Mouse (Mus musculus) CH12.LX (cell line): ENCODE measurements around the gene Gas7. TPM values are rescaled to one million over a fixed set of nuclear protein-coding genes. Genes with fewer than 3 reads are reported as not detected.

Experiments
- DNase-seq: peaks from one replicate; pipeline ENCODE4 v3.0.0-alpha.2; 2013; ENCODE audit errors: extremely low read depth
- H3K27ac ChIP-seq: 2 replicates; pipeline ENCODE4 v1.5.1; 2012; ENCODE audit warnings: low read depth, mild to moderate bottlenecking, control low read depth, moderate library complexity; ENCODE audit not compliant: insufficient read depth
- H3K27me3 ChIP-seq: replicated peaks from 2 replicates; pipeline ENCODE3; 2012; ENCODE audit warnings: inconsistent platforms
- H3K36me3 ChIP-seq, 2 experiments: replicated peaks in 1 of 2; 2 replicates each; pipeline versions ENCODE3 to v1.6.1; 2012; ENCODE audit warnings: inconsistent platforms in 1 of 2, low read length in 1 of 2, mild to moderate bottlenecking in 1 of 2, mixed read lengths in 1 of 2, moderate library complexity in 1 of 2; ENCODE audit not compliant: control insufficient read depth in 1 of 2, insufficient read depth in 1 of 2
- H3K4me1 ChIP-seq, 2 experiments: 2 replicates each; pipeline ENCODE4 v1.6.1; 2012; ENCODE audit warnings: inconsistent platforms in 1 of 2, moderate library complexity in 1 of 2; ENCODE audit not compliant: insufficient read depth in 2 of 2, control insufficient read depth in 1 of 2
- H3K4me2 ChIP-seq: 2 replicates; pipeline ENCODE4 v1.6.1; 2012; ENCODE audit warnings: low read depth, mild to moderate bottlenecking, control low read depth; ENCODE audit not compliant: poor library complexity, insufficient read depth, severe bottlenecking
- H3K4me3 ChIP-seq, 3 experiments: fragments of 150-350 bp in 1 of 3; sonication (generic) in 1 of 3; replicated peaks in 1 of 3; 2 replicates each; pipeline versions ENCODE3 to v1.5.1; 2011 to 2012; ENCODE audit warnings: low read depth in 2 of 3, low read length in 2 of 3, mild to moderate bottlenecking in 2 of 3, moderate library complexity in 2 of 3, control low read depth in 1 of 3, improper control_type of control experiment in 1 of 3, inconsistent platforms in 1 of 3, mixed read lengths in 1 of 3; ENCODE audit not compliant: poor library complexity in 1 of 3
- H3K79me2 ChIP-seq: replicated peaks from 2 replicates; pipeline ENCODE4 v1.6.1; 2012; ENCODE audit warnings: mild to moderate bottlenecking, moderate library complexity; ENCODE audit not compliant: control insufficient read depth, poor library complexity, insufficient read depth, severe bottlenecking; ENCODE audit errors: extremely low read depth
- H3K9ac ChIP-seq: 2 replicates; pipeline ENCODE4 v1.6.1; 2012; ENCODE audit warnings: low read depth, mild to moderate bottlenecking, control low read depth, moderate library complexity; ENCODE audit not compliant: insufficient read depth
- H3K9me3 ChIP-seq: replicated peaks from 2 replicates; pipeline ENCODE3; 2012; ENCODE audit warnings: low read length, inconsistent platforms, mixed read lengths
- BHLHE40 ChIP-seq: IDR thresholded peaks from 2 replicates; pipeline ENCODE4 v1.6.1; 2011; ENCODE audit warnings: mild to moderate bottlenecking, low read depth, low read length, improper control_type of control experiment
- CHD2 ChIP-seq: IDR thresholded peaks from 2 replicates; pipeline ENCODE4 v1.6.1; 2011; ENCODE audit warnings: low read length, improper control_type of control experiment
- GABPA ChIP-seq: IDR thresholded peaks from 2 replicates; pipeline ENCODE4 v1.6.1; 2012; ENCODE audit warnings: low read depth, low read length, improper control_type of control experiment, inconsistent platforms; ENCODE audit not compliant: insufficient replicate concordance
- MAX ChIP-seq: IDR thresholded peaks from 2 replicates; pipeline ENCODE4 v1.6.1; 2011; ENCODE audit warnings: low read length, improper control_type of control experiment
- MXI1 ChIP-seq: IDR thresholded peaks from 2 replicates; pipeline ENCODE4 v1.6.1; 2011; ENCODE audit warnings: mild to moderate bottlenecking, low read depth, low read length, improper control_type of control experiment
- MYC ChIP-seq: IDR thresholded peaks from 2 replicates; pipeline ENCODE4 v1.6.1; 2011; ENCODE audit warnings: low read depth, mild to moderate bottlenecking, improper control_type of control experiment, low read length
- POLR2A ChIP-seq: IDR thresholded peaks from 2 replicates; pipeline ENCODE4 v1.6.1; 2011; ENCODE audit warnings: low read depth, mild to moderate bottlenecking, improper control_type of control experiment, low read length
- POLR2AphosphoS2 ChIP-seq: IDR thresholded peaks from 2 replicates; pipeline ENCODE4 v1.6.1; 2011; ENCODE audit warnings: low read depth, low read length, improper control_type of control experiment
- SIN3A ChIP-seq: IDR thresholded peaks from 2 replicates; pipeline ENCODE4 v1.6.1; 2012; ENCODE audit warnings: low read length, improper control_type of control experiment, inconsistent platforms
- USF1 ChIP-seq: IDR thresholded peaks from 2 replicates; pipeline ENCODE4 v1.6.1; 2014; ENCODE audit warnings: low read depth, mild to moderate bottlenecking, inconsistent platforms, low read length, improper control_type of control experiment
- dilution Hi-C: fragments of 300-500 bp; cut with MboI; formaldehyde crosslinking; loops from 2 replicates; pipeline ENCODE4 v1.14.3; 2020; ENCODE audit warnings: low sequenced_read_pairs; ENCODE audit not compliant: extremely low pct_unique_long_range_greater_than_20kb, extremely low pct_ligation_motif_present
- in situ Hi-C: fragments of 300-500 bp; cut with MboI; formaldehyde crosslinking; loops from 3 replicates; pipeline ENCODE4 v1.14.3; 2019; ENCODE audit warnings: low sequenced_read_pairs, low pct_ligation_motif_present, low pct_unique_long_range_greater_than_20kb, mixed read lengths
- polyA plus RNA-seq: library from polyadenylated mRNA; unstranded; fragments of >175 nt; gene quantifications from 2 replicates; pipeline ENCODE4 v1.2.1, GENCODE M21; 2012; ENCODE audit warnings: low read depth; ENCODE audit not compliant: insufficient read length
- total RNA-seq, 2 experiments: library from RNA; depleted of rRNA; stranded (reverse); fragments of 300-350 nt in 1 of 2; fragments of >200 nt in 1 of 2; gene quantifications; 2 replicates each; pipeline ENCODE4 v1.2.3; 2012 to 2014

The Gas7 gene
- total and polyA plus RNA-seq, 3 experiments = 7.0 to 20.8 (median 7.0) TPM

- no peak overlapping the region for H3K27ac ChIP-seq
- H3K4me3 ChIP-seq = no peak overlapping the region
- H3K27me3 ChIP-seq = no peaks in the 10 kb centered on the region
- H3K9ac ChIP-seq = no peak overlapping the region
- no peaks in the 10 kb centered on the region for H3K79me2 ChIP-seq
- peaks cover 0 to 50% of the 10 kb centered on the region in 2 experiments for H3K36me3 ChIP-seq
- peaks cover 24 to 58% of the 10 kb centered on the region in 2 experiments for H3K4me1 ChIP-seq
- in situ Hi-C loops = no loop called here
- no peak for DNase-seq
- H3K9me3 ChIP-seq = no peaks in the 10 kb centered on the region
- no peak overlapping the region for H3K4me2 ChIP-seq
- TF ChIP-seq CHD2 (no peak), MYC (no peak), MXI1 (no peak), POLR2AphosphoS2 (no peak), USF1 (no peak), SIN3A (no peak), MAX (no peak), POLR2A (no peak), BHLHE40 (no peak)
- dilution Hi-C loops = no loop called here
Observed at GRCm38 (mm10) chr11:67652893-67653255, 197.6 kb downstream of the Gas7 start.

- no peak for TF ChIP-seq GABPA
- in situ Hi-C loops = no loop called here
- dilution Hi-C loops = no loop called here
- no peak for DNase-seq
- Histone ChIP-seq H3K9ac (no peak overlapping the region), H3K27ac (no peak overlapping the region), H3K27me3 (no peaks in the 10 kb centered on the region), H3K4me1 (peaks cover 24 to 58% of the 10 kb centered on the region in 2 experiments), H3K79me2 (no peaks in the 10 kb centered on the region), H3K9me3 (no peaks in the 10 kb centered on the region), H3K36me3 (peaks cover 0 to 50% of the 10 kb centered on the region in 2 experiments), H3K4me2 (no peak overlapping the region), H3K4me3 (no peak overlapping the region)
Observed at GRCm38 (mm10) chr11:67653521-67654090, 198.4 kb downstream of the Gas7 start.

GRCm38 (mm10) chr11:67654514-67654913 lies 199.3 kb downstream of the Gas7 start:
- in situ Hi-C loops = no loop called here
- Histone ChIP-seq H3K9ac (no peak overlapping the region), H3K27ac (no peak overlapping the region), H3K79me2 (no peaks in the 10 kb centered on the region), H3K27me3 (no peaks in the 10 kb centered on the region), H3K4me1 (peaks cover 24 to 58% of the 10 kb centered on the region in 2 experiments), H3K4me3 (no peak overlapping the region), H3K4me2 (no peak overlapping the region), H3K36me3 (peaks cover 0 to 55% of the 10 kb centered on the region in 2 experiments), H3K9me3 (no peaks in the 10 kb centered on the region)
- no peak for TF ChIP-seq MAX
- DNase-seq = no peak
- dilution Hi-C loops = no loop called here
